Mouse (Mus musculus) heart, adult 10 weeks (tissue): ENCODE measurements around the gene Zfp346. TPM values are rescaled to one million over a fixed set of nuclear protein-coding genes. Genes with fewer than 3 reads are reported as not detected.

Experiments
- polyA plus RNA-seq: library from polyadenylated mRNA; stranded (reverse); fragments of 350-450 nt; fragmentation: Illumina TruSeq; extraction: RNeasy Lipid Tissue Mini Kit (QIAGEN cat#74804); gene quantifications from one replicate; pipeline ENCODE4 v1.2.3, GENCODE M21; 2014; ENCODE audit warnings: low read depth, low replicate concordance

Zfp346 gene
- 35.0 TPM for polyA plus RNA-seq

GRCm38 (mm10) chr13:55105045-55105952 is at the start of gene Zfp346:
Zfp346 (plus strand) TSS chr13:55105311.

GRCm38 (mm10) chr13:55099726-55100478 is 5.2 kb upstream of the Zfp346 start, which contains the start of gene Uimc1:
Uimc1 (minus strand) TSS chr13:55100300.

GRCm38 (mm10) chr13:55133448-55133847 is 28.3 kb downstream of the Zfp346 start, which contains the start of gene Gm17617:
Gm17617 (minus strand) TSS chr13:55133548.

GRCm38 (mm10) chr13:55152621-55153415 is 47.7 kb downstream of the Zfp346 start, which contains the start of gene Fgfr4:
Fgfr4 (plus strand) TSS chr13:55152640.

Other genes starting within 250 kb of the Zfp346 start
- 0.79 TPM for gene Unc5a, start 155.9 kb upstream of the Zfp346 start, polyA plus RNA-seq
- 0.60 TPM for gene Hk3, start 83.9 kb upstream of the Zfp346 start, polyA plus RNA-seq
- gene Uimc1, start 5.0 kb upstream of the Zfp346 start, polyA plus RNA-seq: 22.7 TPM
- gene Gm17617, start 28.2 kb downstream of the Zfp346 start, polyA plus RNA-seq: not detected
- gene Fgfr4, start 47.3 kb downstream of the Zfp346 start, polyA plus RNA-seq: 0.21 TPM
- 22.6 TPM for gene Nsd1, start 104.5 kb downstream of the Zfp346 start, polyA plus RNA-seq
- gene Prelid1, start 215.2 kb downstream of the Zfp346 start, polyA plus RNA-seq: 35.7 TPM
- gene Rab24, start 216.6 kb downstream of the Zfp346 start, polyA plus RNA-seq: 62.0 TPM
- gene Mxd3, start 224.5 kb downstream of the Zfp346 start, polyA plus RNA-seq: not detected